Mouse (Mus musculus) Patski (cell line): ENCODE results near the gene Ptprb. TPM values are rescaled to one million over a fixed set of nuclear protein-coding genes. Genes with fewer than 3 reads are reported as not detected.

ENCODE experiments used
- ATAC-seq: fragments of 100-300 bp; one replicate; pipeline ENCODE4 v1.8.0; 2021
- CTCF ChIA-PET: fragments of 350-600 bp; sonication (Branson Sonifier 250); formaldehyde crosslinking; loops from one replicate; lab custom pipeline; 2022; ENCODE audit warnings: inconsistent platforms; lab: Charles Lee
- POLR2A ChIA-PET: fragments of 350-600 bp; sonication (Branson Sonifier 250); formaldehyde crosslinking; loops from one replicate; lab custom pipeline; 2022; ENCODE audit warnings: antibody characterized with exemption, inconsistent platforms; lab: Charles Lee
- DNase-seq: peaks from one replicate; pipeline ENCODE4 v3.0.0-alpha.2; 2011; ENCODE audit warnings: low read depth, low spot score
- H3K27me3 ChIP-seq: fragments of 371-371 bp; one replicate; pipeline ENCODE4 v1.5.1; 2021
- CTCF ChIP-seq: fragments of 100-300 bp; IDR thresholded peaks from one replicate; pipeline ENCODE4 v1.5.1; 2021
- in situ Hi-C: fragments of 300-500 bp; cut with MboI; formaldehyde crosslinking; loops from 3 replicates; pipeline ENCODE4 v1.11.1; 2018; ENCODE audit warnings: low pct_unique_long_range_greater_than_20kb, mixed read lengths
- polyA plus RNA-seq: library from polyadenylated mRNA; unstranded; gene quantifications from one replicate; pipeline ENCODE4 v1.2.3, GENCODE M21; 2021

Ptprb gene
- polyA plus RNA-seq, 1 experiment from 2014 or later, result 0.51 TPM

- no peak for TF ChIP-seq CTCF
- H3K27me3 ChIP-seq, result no peaks in the 10 kb centered on the region
- in situ Hi-C loops, result no loop called here
- no peak for ATAC-seq
- ChIA-PET POLR2A (no interaction called here), CTCF (no interaction called here)
- DNase-seq, result no peak
Observed at GRCm38 (mm10) chr10:116291153-116291755, 15.9 kb downstream of the Ptprb start.

- TF ChIP-seq CTCF, result no peak
- ChIA-PET POLR2A (interaction anchor here (0.5 kb wide), 1 partner anchor 29 kb away, joined by 4 read pairs; no protein-coding TSS in a partner anchor), CTCF (no interaction called here)
- in situ Hi-C loops, result no loop called here
- DNase-seq (no peak), ATAC-seq (no peak)
- no peaks in the 10 kb centered on the region for H3K27me3 ChIP-seq
Observed at GRCm38 (mm10) chr10:116296439-116296838, 21.1 kb downstream of the Ptprb start.

- in situ Hi-C loops, result no loop called here
- no peak for TF ChIP-seq CTCF
- no peak for ATAC-seq
- no peak for DNase-seq
- no peaks in the 10 kb centered on the region for H3K27me3 ChIP-seq
- CTCF ChIA-PET, result interaction anchor here (0.7 to 1.7 kb wide), 5 partner anchors 16 to 94 kb away, joined by 3 to 6 read pairs (median 4); no protein-coding TSS in a partner anchor
- POLR2A ChIA-PET, result interaction anchor here (0.6 kb wide), 1 partner anchor 90 kb away, joined by 3 read pairs; no protein-coding TSS in a partner anchor
Observed at GRCm38 (mm10) chr10:116297854-116298253, 22.5 kb downstream of the Ptprb start.

GRCm38 (mm10) chr10:116300824-116301223 is 25.5 kb downstream of the Ptprb start:
- TF ChIP-seq CTCF, result no peak
- no peak for ATAC-seq
- no peaks in the 10 kb centered on the region for H3K27me3 ChIP-seq
- CTCF ChIA-PET, result interaction anchor here (0.9 kb wide), 1 partner anchor 14 kb away, joined by 3 read pairs; no protein-coding TSS in a partner anchor
- no peak for DNase-seq
- POLR2A ChIA-PET, result no interaction called here
- in situ Hi-C loops, result loop anchor here (25.0 kb wide), 1 partner anchor 214 kb away; no protein-coding TSS in a partner anchor

- in situ Hi-C loops, result loop anchor here (25.0 kb wide), 1 partner anchor 214 kb away; no protein-coding TSS in a partner anchor
- ChIA-PET POLR2A (no interaction called here), CTCF (interaction anchor here (0.9 kb wide), 2 partner anchors 14 to 15 kb away, joined by 3 read pairs; no protein-coding TSS in a partner anchor)
- H3K27me3 ChIP-seq, result no peaks in the 10 kb centered on the region
- TF ChIP-seq CTCF, result no peak
- DNase-seq (no peak), ATAC-seq (no peak)
Observed at GRCm38 (mm10) chr10:116301258-116301657, 25.9 kb downstream of the Ptprb start.

- TF ChIP-seq CTCF, result no peak
- DNase-seq (no peak), ATAC-seq (no peak)
- no peaks in the 10 kb centered on the region for H3K27me3 ChIP-seq
- POLR2A ChIA-PET, result no interaction called here
- in situ Hi-C loops, result loop anchor here (25.0 kb wide), 1 partner anchor 217 kb away; no protein-coding TSS in a partner anchor
- CTCF ChIA-PET, result interaction anchor here (1.1 to 1.5 kb wide), 4 partner anchors 9 to 96 kb away, joined by 3 to 5 read pairs (median 5); no protein-coding TSS in a partner anchor
Observed at GRCm38 (mm10) chr10:116304355-116304754, 29.0 kb downstream of the Ptprb start.

GRCm38 (mm10) chr10:116309460-116309859 is 34.1 kb downstream of the Ptprb start:
- ATAC-seq, result no peak
- ChIA-PET POLR2A (no interaction called here), CTCF (no interaction called here)
- TF ChIP-seq CTCF, result no peak
- DNase-seq, result no peak
- no peaks in the 10 kb centered on the region for H3K27me3 ChIP-seq
- in situ Hi-C loops, result loop anchor here (25.0 kb wide), 1 partner anchor 222 kb away; no protein-coding TSS in a partner anchor

- ChIA-PET POLR2A (interaction anchor here (0.7 kb wide), 1 partner anchor 984 kb away, joined by 3 read pairs; no protein-coding TSS in a partner anchor), CTCF (no interaction called here)
- TF ChIP-seq CTCF, result no peak
- DNase-seq, result no peak
- in situ Hi-C loops, result loop anchor here (25.0 kb wide), 1 partner anchor 223 kb away; no protein-coding TSS in a partner anchor
- no peaks in the 10 kb centered on the region for H3K27me3 ChIP-seq
- no peak for ATAC-seq
Observed at GRCm38 (mm10) chr10:116310516-116311210, 35.3 kb downstream of the Ptprb start.

- DNase-seq, result peak; percentile 41
- peak; percentile 62 for ATAC-seq
- H3K27me3 ChIP-seq, result no peaks in the 10 kb centered on the region
- ChIA-PET POLR2A (interaction anchor here (0.7 kb wide), 1 partner anchor 525 kb away, joined by 4 read pairs; no protein-coding TSS in a partner anchor), CTCF (interaction anchor here (0.8 to 4.4 kb wide), 9 partner anchors 10 to 420 kb away, joined by 3 to 23 read pairs (median 6); no protein-coding TSS in a partner anchor)
- in situ Hi-C loops, result loop anchor here (5.0 to 25.0 kb wide), 2 partner anchors 112 to 232 kb away; no protein-coding TSS in a partner anchor
- TF ChIP-seq CTCF, result peak; percentile 91
Observed at GRCm38 (mm10) chr10:116319246-116319645, 43.9 kb downstream of the Ptprb start.

GRCm38 (mm10) chr10:116329086-116329485 is 53.8 kb downstream of the Ptprb start:
- CTCF ChIA-PET, result interaction anchor here (0.9 to 4.3 kb wide), 11 partner anchors 10 to 699 kb away, joined by 3 to 23 read pairs (median 4); partner anchors contain the start of gene Myrfl
- no peak for ATAC-seq
- DNase-seq, result no peak

More at GRCm38 (mm10) chr10:116329086-116329485, 53.8 kb downstream of the Ptprb start:
- POLR2A ChIA-PET, result no interaction called here
- H3K27me3 ChIP-seq, result no peaks in the 10 kb centered on the region
- in situ Hi-C loops, result loop anchor here (25.0 kb wide), 2 partner anchors 558 to 708 kb away; partner anchors contain the start of genes Lrrc10 and Myrfl
- no peak for TF ChIP-seq CTCF
